Mouse (Mus musculus) myocyte (in vitro differentiated cells): ENCODE measurements around the gene Rpl9.

Experiments used
- E2F4 ChIP-seq: IDR thresholded peaks from one replicate; pipeline ENCODE4 v1.6.1; 2011; ENCODE audit warnings: mild to moderate bottlenecking, control low read depth, moderate library complexity; ENCODE audit not compliant: insufficient read depth
- MAX ChIP-seq: IDR thresholded peaks from one replicate; pipeline ENCODE4 v1.6.1; 2011; ENCODE audit warnings: low read depth, mild to moderate bottlenecking, control low read depth
- MYOD1 ChIP-seq, 3 experiments: IDR thresholded peaks; one replicate each; pipeline ENCODE4 v1.6.1; 2011; ENCODE audit warnings: control low read depth in 2 of 3, low read depth in 2 of 3, mild to moderate bottlenecking in 2 of 3, moderate library complexity in 1 of 3; ENCODE audit not compliant: insufficient read length in 2 of 3, control insufficient read depth in 1 of 3
- POLR2A ChIP-seq: IDR thresholded peaks from one replicate; pipeline ENCODE4 v1.6.1; 2011; ENCODE audit warnings: low read depth, mild to moderate bottlenecking, control low read depth, moderate library complexity; ENCODE audit not compliant: insufficient read length
- TCF12 ChIP-seq: IDR thresholded peaks from one replicate; pipeline ENCODE4 v1.6.1; 2011; ENCODE audit warnings: mild to moderate bottlenecking, control low read depth; ENCODE audit not compliant: poor library complexity, insufficient read depth, severe bottlenecking
- TCF3 ChIP-seq: IDR thresholded peaks from one replicate; pipeline ENCODE4 v1.6.1; 2011; ENCODE audit warnings: low read depth, control low read depth; ENCODE audit not compliant: insufficient read length
- USF1 ChIP-seq: IDR thresholded peaks from one replicate; pipeline ENCODE4 v1.6.1; 2011; ENCODE audit warnings: low read depth, mild to moderate bottlenecking, control low read depth, moderate library complexity

- TF ChIP-seq POLR2A: no peak
- TF ChIP-seq MYOD1 (IDR thresholded peaks at IDR 0.05; ENCODE audit: control insufficient read depth in 1 of 3, insufficient read length in 2 of 3, low read depth in 2 of 3): no peak
- TF ChIP-seq TCF3: no peak
- TF ChIP-seq MAX: no peak
- TF ChIP-seq USF1: no peak
- no peak for TF ChIP-seq E2F4
- TF ChIP-seq TCF12: no peak
Observed at GRCm38 (mm10) chr5:65391753-65392152, 509 bp upstream of the Rpl9 start.
